In the genomic region with DNA sequence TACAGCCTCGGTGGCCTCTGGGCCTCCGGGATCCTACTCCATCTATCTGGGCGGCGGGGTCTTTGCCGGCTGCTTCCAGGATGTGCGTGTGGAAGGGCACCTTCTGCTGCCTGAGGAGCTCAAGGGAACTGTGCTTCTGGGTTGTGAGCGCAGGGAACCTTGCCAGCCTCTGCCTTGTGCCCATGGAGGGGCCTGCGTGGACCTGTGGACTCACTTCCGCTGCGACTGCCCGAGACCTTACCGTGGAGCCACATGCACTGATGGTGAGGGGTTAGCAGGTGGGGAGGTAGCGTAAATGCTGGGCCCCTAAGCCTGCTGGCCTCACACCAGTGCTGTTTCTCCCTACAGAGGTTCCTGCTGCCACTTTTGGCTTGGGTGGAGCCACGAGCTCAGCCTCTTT, we compare ENCODE assay signal across 21 mouse cellular contexts. TPM values are rescaled to one million over a fixed set of nuclear protein-coding genes. Genes with fewer than 3 reads are reported as not detected.
"Had no signal": no experiment of that assay in that cellular context is flagged by ENCODE, and none has a peak within 500 bp of the region (broad histone marks: within the 10 kb centered on the region; RNA-seq: fewer than 3 reads in every experiment).

No protein-coding gene starts in this region.

- H3K4me3 ChIP-seq: limb, embryonic 12.5 days; limb, embryonic 15.5 days had no signal

- ATAC-seq: liver, postnatal 0 days; lung, postnatal 0 days had no signal

- H3K9ac ChIP-seq: limb, embryonic 12.5 days; limb, embryonic 15.5 days; liver, embryonic 14.5 days; liver, postnatal 0 days; lung, embryonic 14.5 days had no signal

- DNase-seq: kidney, postnatal 10 days; kidney, postnatal 36 days; left cerebral cortex, postnatal 4 days; liver, postnatal 0 days; lung, embryonic 14.5 days; midbrain, embryonic 14.5 days; right cerebral cortex, adult 18-20 months; right cerebral cortex, postnatal 14 days; right cerebral cortex, postnatal 4 days; thymus, adult 2 months; thymus, postnatal 14 days; thymus, postnatal 4 days had no signal

- H3K9me3 ChIP-seq: limb, embryonic 15.5 days had no signal

- H3K36me3 ChIP-seq: limb, embryonic 12.5 days; limb, embryonic 15.5 days had no signal

- H3K27ac ChIP-seq: limb, embryonic 12.5 days; limb, embryonic 15.5 days; liver, embryonic 14.5 days; macrophage; stomach, postnatal 0 days had no signal

- H3K4me2 ChIP-seq: limb, embryonic 12.5 days; limb, embryonic 15.5 days; liver, embryonic 11.5 days; lung, embryonic 14.5 days; midbrain, embryonic 11.5 days had no signal

RNA-seq across cellular contexts. Expression of gene Crb2, which starts 14.7 kb away (rescaled TPM):
- total RNA-seq: megakaryocyte-erythroid progenitor cell, adult 5-6 weeks had no signal
- polyA plus RNA-seq: macrophage had no signal
